Mouse (Mus musculus): ENCODE measurements around the gene Gp6. TPM values are rescaled to one million over a fixed set of nuclear protein-coding genes. Genes with fewer than 3 reads are reported as not detected.
"Not testable (repeated sequence)": the region's sequence is repeated elsewhere in the genome, so short reads cannot be mapped to it uniquely, and the experiment has no call there.

Gene Gp6
- polyA plus RNA-seq, 1 experiment from 2014 or later, result 0.23 TPM

DNA sequence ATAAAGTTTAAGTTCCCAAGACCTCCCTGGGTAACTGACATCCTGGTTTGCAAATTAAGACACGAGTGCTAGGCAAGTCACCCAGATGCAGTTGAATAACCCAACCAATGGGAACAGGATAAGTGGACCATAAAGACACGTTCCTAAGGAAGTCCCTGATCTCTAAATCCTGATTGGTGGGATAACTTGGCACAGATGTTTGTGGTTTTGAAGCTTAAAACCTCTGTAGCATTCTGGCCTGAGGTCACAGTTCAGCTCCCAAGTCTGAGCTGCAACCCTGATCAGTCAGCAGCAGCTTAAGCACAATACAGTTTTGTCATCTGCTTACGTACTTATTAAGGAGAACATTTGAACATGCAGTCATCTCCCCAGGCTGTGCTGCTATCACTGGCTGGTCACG lies 22.7 kb upstream of the Gp6 start:
- H3K9ac ChIP-seq (ENCODE audit: low read depth, low read length), result no peak overlapping the region
- 68% methylated on average over 4 of the region's 4 CpGs for WGBS
- H3K27ac ChIP-seq (ENCODE audit: low read length), result no peak overlapping the region
- peaks cover 8% of the 10 kb centered on the region for H3K36me3 ChIP-seq (ENCODE audit: control insufficient read depth, insufficient read depth, low read length)
- no peak overlapping the region for H3K4me2 ChIP-seq (ENCODE audit: low read depth, low read length)
- H3K4me3 ChIP-seq (ENCODE audit: low read length), result no peak overlapping the region
- H3K4me1 ChIP-seq (ENCODE audit: control insufficient read depth, insufficient read depth, low read length), result no peaks in the 10 kb centered on the region
- ATAC-seq, result no peak
- no peaks in the 10 kb centered on the region for H3K27me3 ChIP-seq (replicated peaks; ENCODE audit: control insufficient read depth, insufficient read depth, low read length)
- H3K9me3 ChIP-seq (ENCODE audit: control insufficient read depth, low read length), result no peaks in the 10 kb centered on the region

DNA sequence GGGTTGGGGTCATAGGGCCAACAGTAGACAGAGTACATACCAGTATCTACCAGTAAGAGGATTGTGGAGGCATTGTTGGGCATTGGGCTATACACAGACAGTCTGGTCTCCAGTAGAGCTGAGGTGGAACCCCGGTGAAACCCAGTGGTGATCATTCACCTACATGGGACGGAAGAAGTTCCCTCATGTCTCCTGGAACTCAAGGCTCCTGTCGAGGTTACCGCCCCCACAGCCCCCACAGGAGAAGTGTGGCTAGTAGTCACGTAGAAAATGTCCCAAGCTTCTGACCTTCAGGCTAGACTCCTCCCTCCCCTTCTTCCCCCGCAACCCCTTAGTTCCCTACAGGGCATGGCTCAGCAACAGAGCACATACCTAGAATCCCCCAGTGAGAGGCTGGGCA lies 22.1 kb upstream of the Gp6 start:
- ATAC-seq, result no peak
- no peaks in the 10 kb centered on the region for H3K27me3 ChIP-seq (replicated peaks; ENCODE audit: control insufficient read depth, insufficient read depth, low read length)

DNA sequence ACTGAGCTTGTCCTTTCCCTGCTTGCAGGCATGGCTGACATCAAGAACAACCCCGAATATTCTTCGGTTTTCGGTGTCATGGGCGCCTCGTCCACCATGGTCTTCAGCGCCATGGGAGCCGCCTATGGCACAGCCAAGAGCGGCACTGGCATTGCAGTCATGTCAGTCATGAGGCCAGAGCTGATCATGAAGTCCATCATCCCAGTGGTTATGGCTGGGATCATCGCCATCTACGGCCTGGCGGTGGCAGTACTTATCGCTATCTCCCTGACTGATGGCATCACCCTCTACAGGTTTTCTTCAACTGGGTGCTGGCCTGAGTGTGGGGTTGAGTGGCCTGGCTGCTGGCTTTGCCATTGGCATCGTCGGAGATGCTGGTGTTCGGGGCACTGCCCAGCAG lies 14.9 kb upstream of the Gp6 start:
- H3K4me2 ChIP-seq (ENCODE audit: low read depth, low read length); H3K9me3 ChIP-seq (ENCODE audit: control insufficient read depth, low read length); H3K27me3 ChIP-seq (replicated peaks; ENCODE audit: control insufficient read depth, insufficient read depth, low read length); H3K27ac ChIP-seq (ENCODE audit: low read length); H3K36me3 ChIP-seq (ENCODE audit: control insufficient read depth, insufficient read depth, low read length); H3K9ac ChIP-seq (ENCODE audit: low read depth, low read length); H3K4me3 ChIP-seq (ENCODE audit: low read length); ATAC-seq; H3K4me1 ChIP-seq (ENCODE audit: control insufficient read depth, insufficient read depth, low read length): not testable (repeated sequence)
- 95% methylated on average over 15 of the region's 15 CpGs for WGBS

More for the DNA sequence above, 22.1 kb upstream of the Gp6 start:
- Histone ChIP-seq H3K4me1 (ENCODE audit: control insufficient read depth, insufficient read depth, low read length) (no peaks in the 10 kb centered on the region), H3K4me2 (ENCODE audit: low read depth, low read length) (no peak overlapping the region), H3K9ac (ENCODE audit: low read depth, low read length) (no peak overlapping the region), H3K9me3 (ENCODE audit: control insufficient read depth, low read length) (no peaks in the 10 kb centered on the region), H3K27ac (ENCODE audit: low read length) (no peak overlapping the region), H3K4me3 (ENCODE audit: low read length) (no peak overlapping the region), H3K36me3 (ENCODE audit: control insufficient read depth, insufficient read depth, low read length) (0 out of 2 replicates have a peak, but pooled peaks cover 4% of the 10 kb centered on the region)
- WGBS, result 83% methylated on average over 6 of the region's 6 CpGs

DNA sequence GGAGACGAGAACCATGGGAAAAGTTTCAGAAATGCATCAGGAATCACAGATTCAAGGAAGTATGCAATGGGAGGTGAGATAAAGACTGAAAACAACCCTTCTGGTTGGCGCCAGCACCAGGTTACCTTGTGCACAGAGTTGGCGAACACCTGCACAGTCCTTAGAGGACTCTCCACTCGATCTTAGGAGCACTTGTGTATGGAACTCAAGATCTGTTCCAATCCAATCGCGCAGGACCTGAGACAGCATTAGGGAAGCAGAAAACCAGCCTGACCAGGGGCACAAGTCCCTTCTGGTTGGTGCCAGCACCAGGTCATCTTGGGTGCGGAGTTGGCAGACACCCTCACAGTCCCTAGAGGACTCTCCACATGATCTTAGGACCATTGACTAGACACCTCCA lies 24.0 kb downstream of the Gp6 start:
- no peaks in the 10 kb centered on the region for H3K36me3 ChIP-seq (ENCODE audit: control insufficient read depth, insufficient read depth, low read length)
- no peak overlapping the region for H3K9ac ChIP-seq (ENCODE audit: low read depth, low read length)
- no peak overlapping the region for H3K27ac ChIP-seq (ENCODE audit: low read length)
- no peaks in the 10 kb centered on the region for H3K9me3 ChIP-seq (ENCODE audit: control insufficient read depth, low read length)
- WGBS, result 77% methylated on average over 7 of the region's 7 CpGs
- no peaks in the 10 kb centered on the region for H3K4me1 ChIP-seq (ENCODE audit: control insufficient read depth, insufficient read depth, low read length)
- H3K4me2 ChIP-seq (ENCODE audit: low read depth, low read length), result no peak overlapping the region
- no peak for ATAC-seq
- H3K4me3 ChIP-seq (ENCODE audit: low read length), result no peak overlapping the region
- no peaks in the 10 kb centered on the region for H3K27me3 ChIP-seq (replicated peaks; ENCODE audit: control insufficient read depth, insufficient read depth, low read length)

DNA sequence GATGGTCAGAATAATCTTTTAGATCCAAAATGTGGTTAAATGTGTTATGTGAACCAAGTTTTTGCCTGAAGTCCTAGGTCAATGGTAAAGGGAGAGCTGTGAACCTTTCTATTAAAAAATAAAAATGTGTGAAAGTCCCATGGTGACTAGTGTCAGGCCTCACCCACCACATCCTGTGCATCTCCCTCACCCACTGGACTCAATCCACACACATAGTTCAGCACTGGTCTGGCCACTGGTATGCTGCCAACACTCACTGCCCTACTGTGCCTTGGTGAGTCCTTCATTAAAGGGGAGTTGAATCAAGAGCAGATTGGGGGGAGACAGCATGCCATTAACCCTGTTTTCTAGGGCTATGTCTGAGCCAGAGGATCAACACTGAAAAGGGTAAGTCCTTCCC lies 60.0 kb downstream of the Gp6 start, which contains the start of gene Ncr1:
Gene Ncr1 (plus strand): TSS at position 216 of the 400 bp plus-strand sequence.
- H3K4me3 ChIP-seq (ENCODE audit: low read length), result no peak within 1 kb of the TSS
- H3K27me3 ChIP-seq (replicated peaks; ENCODE audit: control insufficient read depth, insufficient read depth, low read length), result no peaks in the 10 kb centered on the region
- no peaks in the 10 kb centered on the region for H3K36me3 ChIP-seq (ENCODE audit: control insufficient read depth, insufficient read depth, low read length)
- H3K27ac ChIP-seq (ENCODE audit: low read length), result no peak within 1 kb of the TSS
- no peak within 1 kb of the TSS for H3K4me2 ChIP-seq (ENCODE audit: low read depth, low read length)
- H3K9me3 ChIP-seq (ENCODE audit: control insufficient read depth, low read length), result no peaks in the 10 kb centered on the region
- no peak for ATAC-seq
- H3K4me1 ChIP-seq (ENCODE audit: control insufficient read depth, insufficient read depth, low read length), result no peaks in the 10 kb centered on the region
- H3K9ac ChIP-seq (ENCODE audit: low read depth, low read length), result no peak within 1 kb of the TSS

DNA sequence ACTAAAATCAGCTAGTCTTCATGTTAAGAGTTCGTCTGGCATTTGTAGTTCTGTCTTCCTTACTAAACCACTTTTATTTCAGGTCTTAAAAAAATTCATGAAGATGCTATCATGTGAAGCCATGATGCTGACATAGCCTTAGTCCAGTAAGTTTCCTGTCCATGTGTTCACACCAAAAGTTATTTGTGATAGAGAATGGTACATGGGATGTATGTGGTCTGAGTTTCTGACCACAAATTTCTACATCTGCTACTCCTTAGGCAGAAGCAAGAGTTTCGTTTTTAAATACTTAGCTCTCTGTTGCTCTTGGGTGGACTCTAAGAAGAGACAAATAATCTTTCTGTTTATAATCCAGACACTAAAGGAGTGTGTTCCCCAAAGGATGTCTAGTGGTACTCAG lies 74.2 kb downstream of the Gp6 start:
- Histone ChIP-seq H3K27me3 (replicated peaks; ENCODE audit: control insufficient read depth, insufficient read depth, low read length) (no peaks in the 10 kb centered on the region), H3K4me2 (ENCODE audit: low read depth, low read length) (no peak overlapping the region), H3K4me1 (ENCODE audit: control insufficient read depth, insufficient read depth, low read length) (no peaks in the 10 kb centered on the region), H3K4me3 (ENCODE audit: low read length) (no peak overlapping the region), H3K36me3 (ENCODE audit: control insufficient read depth, insufficient read depth, low read length) (no peaks in the 10 kb centered on the region), H3K9ac (ENCODE audit: low read depth, low read length) (no peak overlapping the region), H3K9me3 (ENCODE audit: control insufficient read depth, low read length) (no peaks in the 10 kb centered on the region), H3K27ac (ENCODE audit: low read length) (no peak overlapping the region)
- no peak for ATAC-seq
- 76% methylated on average over 2 of the region's 2 CpGs for WGBS

Small RNAs within 50 kb of the gene (microRNA-seq; reads per million reads assigned to microRNA genes)
- gene Gm24605 (not detected), gene Gm24752 (not detected), gene Gm25349 (not detected)

Other genes with a start within 250 kb of the Gp6 start
- gene Leng9, start 247.4 kb downstream of the Gp6 start, polyA plus RNA-seq (2015; fragmentation: Nextera tagmentation; extraction: Ambion mirVana), result 6.8 and 7.1 TPM in 2 replicates
- gene Cdc42ep5, start 232.9 kb downstream of the Gp6 start, polyA plus RNA-seq (2015; fragmentation: Nextera tagmentation; extraction: Ambion mirVana), result 83.5 and 84.5 TPM in 2 replicates
- 0.22 and 0.38 TPM in 2 replicates for gene Lilra5, start 160.0 kb downstream of the Gp6 start, polyA plus RNA-seq (2015; fragmentation: Nextera tagmentation; extraction: Ambion mirVana)
- gene Ncr1, start 60.0 kb downstream of the Gp6 start, polyA plus RNA-seq (2015; fragmentation: Nextera tagmentation; extraction: Ambion mirVana), result 0.09 TPM in 1 of 2 replicates, not detected in the other
- 27.3 and 28.7 TPM in 2 replicates for gene Rdh13, start 47.9 kb upstream of the Gp6 start, polyA plus RNA-seq (2015; fragmentation: Nextera tagmentation; extraction: Ambion mirVana)
- gene Eps8l1, start 62.9 kb upstream of the Gp6 start, polyA plus RNA-seq (2015; fragmentation: Nextera tagmentation; extraction: Ambion mirVana), result 4.0 and 4.1 TPM in 2 replicates
- gene Ppp1r12c, start 103.9 kb upstream of the Gp6 start, polyA plus RNA-seq (2015; fragmentation: Nextera tagmentation; extraction: Ambion mirVana), result 17.0 and 17.3 TPM in 2 replicates
- 23.0 and 23.2 TPM in 2 replicates for gene Tnnt1, start 118.6 kb upstream of the Gp6 start, polyA plus RNA-seq (2015; fragmentation: Nextera tagmentation; extraction: Ambion mirVana)
- gene Tnni3, start 126.5 kb upstream of the Gp6 start, polyA plus RNA-seq (2015; fragmentation: Nextera tagmentation; extraction: Ambion mirVana), result 1.6 TPM in 2 replicates
- gene Dnaaf3, start 134.7 kb upstream of the Gp6 start, polyA plus RNA-seq (2015; fragmentation: Nextera tagmentation; extraction: Ambion mirVana), result 1.1 and 1.3 TPM in 2 replicates
- gene Syt5, start 149.8 kb upstream of the Gp6 start, polyA plus RNA-seq (2015; fragmentation: Nextera tagmentation; extraction: Ambion mirVana), result 5.9 and 6.8 TPM in 2 replicates
- 3.0 and 4.7 TPM in 2 replicates for gene Ptprh, start 206.3 kb upstream of the Gp6 start, polyA plus RNA-seq (2015; fragmentation: Nextera tagmentation; extraction: Ambion mirVana)
- 16.3 and 23.2 TPM in 2 replicates for gene Tmem86b, start 233.7 kb upstream of the Gp6 start, polyA plus RNA-seq (2015; fragmentation: Nextera tagmentation; extraction: Ambion mirVana)

Measured in intestine, embryonic 16.5 days (tissue).